Mouse (Mus musculus) liver, embryonic 11.5 days (tissue): Measurements from ENCODE around the gene Xkr8. TPM values are rescaled to one million over a fixed set of nuclear protein-coding genes. Genes with fewer than 3 reads are reported as not detected.
"Not testable (repeated sequence)": the region's sequence is repeated elsewhere in the genome, so short reads cannot be mapped to it uniquely, and the experiment has no call there.

Source experiments
- ATAC-seq: fragments of 200-750 bp; cut with Nextera tagmentation; replicated peaks from 2 replicates; pipeline ENCODE4 v1.8.0; 2017; ENCODE audit warnings: moderate number of reproducible peaks, mild to moderate bottlenecking, moderate TSS enrichment, moderate library complexity; ENCODE audit not compliant: low FRiP score
- DNase-seq: peaks from one replicate; pipeline ENCODE4 v3.0.0-alpha.2; 2017; ENCODE audit warnings: low spot score
- H3K27ac ChIP-seq: fragments of 300-500 bp; sonication (generic); 2 replicates; pipeline ENCODE4 v1.5.1; 2014; ENCODE audit warnings: mild to moderate bottlenecking, low read depth, low read length, control low read depth
- H3K27me3 ChIP-seq: fragments of 300-500 bp; sonication (generic); replicated peaks from 2 replicates; pipeline ENCODE4 v1.6.1; 2014; ENCODE audit warnings: low read length, mixed read lengths; ENCODE audit not compliant: control insufficient read depth, insufficient read depth
- H3K36me3 ChIP-seq: fragments of 300-500 bp; sonication (generic); 2 replicates; pipeline ENCODE4 v1.6.1; 2014; ENCODE audit warnings: mild to moderate bottlenecking, low read length, moderate library complexity, mixed read lengths; ENCODE audit not compliant: control insufficient read depth, insufficient read depth
- H3K4me1 ChIP-seq: fragments of 300-500 bp; sonication (generic); replicated peaks from 2 replicates; pipeline ENCODE4 v1.6.1; 2014; ENCODE audit warnings: low read length, mixed read lengths; ENCODE audit not compliant: control insufficient read depth, insufficient read depth
- H3K4me2 ChIP-seq: fragments of 300-500 bp; sonication (generic); 2 replicates; pipeline ENCODE4 v1.6.1; 2014; ENCODE audit warnings: mild to moderate bottlenecking, control low read depth, moderate library complexity
- H3K4me3 ChIP-seq: fragments of 300-500 bp; sonication (generic); 2 replicates; pipeline ENCODE4 v1.5.1; 2014; ENCODE audit warnings: low read depth, low read length, control low read depth
- H3K9ac ChIP-seq: fragments of 300-500 bp; sonication (generic); 2 replicates; pipeline ENCODE4 v1.6.1; 2014; ENCODE audit warnings: low read depth, low read length, control low read depth
- H3K9me3 ChIP-seq: fragments of 300-500 bp; sonication (generic); 2 replicates; pipeline ENCODE4 v1.6.1; 2016; ENCODE audit warnings: low read length, inconsistent platforms, mixed read lengths; ENCODE audit not compliant: control insufficient read depth
- WGBS: fragments of 180-500 bp; shearing (Covaris S2); extraction: QIAGEN DNeasy Blood & Tissue Kit; methylation state at CpG from one replicate; pipeline ENCODE4 v1.1.7; 2014; 5-methylcytosine and 5-hydroxymethylcytosine counted together
- polyA plus RNA-seq: library from polyadenylated mRNA; unstranded; fragments of >200 nt; fragmentation: Nextera tagmentation; extraction: Ambion mirVana; gene quantifications from 2 replicates; pipeline ENCODE4 v1.2.1, GENCODE M21; 2014

Xkr8 gene
- polyA plus RNA-seq, 1 experiment from 2014 or later = 5.1 TPM

GRCm38 (mm10) chr4:132746911-132747517 lies 14.7 kb upstream of the Xkr8 start:
- peak overlapping the region; percentile 43 for H3K4me2 ChIP-seq
- H3K36me3 ChIP-seq = no peaks in the 10 kb centered on the region
- peaks cover 10% of the 10 kb centered on the region for H3K4me1 ChIP-seq
- H3K9ac ChIP-seq = peak overlapping the region; percentile 45
- ATAC-seq = no peak
- no peak overlapping the region for H3K4me3 ChIP-seq
- DNase-seq = no peak
- 71% methylated on average over 9 of the region's 9 CpGs for whole genome bisulfite sequencing
- H3K9me3 ChIP-seq = no peaks in the 10 kb centered on the region
- no peaks in the 10 kb centered on the region for H3K27me3 ChIP-seq
- peak overlapping the region; percentile 69 for H3K27ac ChIP-seq

GRCm38 (mm10) chr4:132743992-132744911 lies 11.9 kb upstream of the Xkr8 start:
- Histone ChIP-seq H3K36me3 (no peaks in the 10 kb centered on the region), H3K9me3 (no peaks in the 10 kb centered on the region), H3K27me3 (no peaks in the 10 kb centered on the region), H3K4me3 (no peak overlapping the region), H3K9ac (no peak overlapping the region), H3K4me1 (peaks cover 10% of the 10 kb centered on the region), H3K27ac (no peak overlapping the region), H3K4me2 (no peak overlapping the region)
- ATAC-seq (peak; percentile 47; the same call in 1 of the 2 replicates), DNase-seq (no peak)
- WGBS = 60% methylated on average over 11 of the region's 11 CpGs

GRCm38 (mm10) chr4:132741491-132741890 lies 9.1 kb upstream of the Xkr8 start:
- DNase-seq (no peak), ATAC-seq (no peak)
- H3K9me3 ChIP-seq = no peaks in the 10 kb centered on the region
- WGBS = 81% methylated on average over 7 of the region's 7 CpGs
- H3K27me3 ChIP-seq = no peaks in the 10 kb centered on the region
- H3K4me3 ChIP-seq = no peak overlapping the region
- H3K27ac ChIP-seq = no peak overlapping the region
- no peaks in the 10 kb centered on the region for H3K36me3 ChIP-seq
- H3K4me1 ChIP-seq = peaks cover 3% of the 10 kb centered on the region
- H3K4me2 ChIP-seq = no peak overlapping the region
- no peak overlapping the region for H3K9ac ChIP-seq

- H3K9ac ChIP-seq, H3K27ac ChIP-seq, H3K4me2 ChIP-seq, H3K36me3 ChIP-seq, DNase-seq, ATAC-seq, H3K4me3 ChIP-seq, H3K4me1 ChIP-seq, H3K27me3 ChIP-seq, H3K9me3 ChIP-seq: not testable (repeated sequence)
- 84% methylated on average over 9 of the region's 9 CpGs for WGBS
Observed at GRCm38 (mm10) chr4:132737154-132737553, 4.8 kb upstream of the Xkr8 start.

GRCm38 (mm10) chr4:132735894-132736293 lies 3.5 kb upstream of the Xkr8 start:
- Histone ChIP-seq H3K4me1 (peaks cover 13% of the 10 kb centered on the region), H3K9me3 (no peaks in the 10 kb centered on the region), H3K9ac (no peak overlapping the region), H3K27me3 (no peaks in the 10 kb centered on the region), H3K4me2 (no peak overlapping the region), H3K36me3 (no peaks in the 10 kb centered on the region), H3K4me3 (no peak overlapping the region), H3K27ac (no peak overlapping the region)
- DNase-seq = no peak
- no peak for ATAC-seq
- WGBS = 55% methylated on average over 3 of the region's 3 CpGs

- no peak overlapping the region for H3K9ac ChIP-seq
- no peaks in the 10 kb centered on the region for H3K36me3 ChIP-seq
- H3K4me2 ChIP-seq = no peak overlapping the region
- WGBS = 81% methylated on average over 2 of the region's 2 CpGs
- no peaks in the 10 kb centered on the region for H3K9me3 ChIP-seq
- H3K4me1 ChIP-seq = peaks cover 13% of the 10 kb centered on the region
- no peak overlapping the region for H3K27ac ChIP-seq
- ATAC-seq = no peak
- H3K27me3 ChIP-seq = no peaks in the 10 kb centered on the region
- H3K4me3 ChIP-seq = no peak overlapping the region
- no peak for DNase-seq
Observed at GRCm38 (mm10) chr4:132735389-132735788, 3.0 kb upstream of the Xkr8 start.

GRCm38 (mm10) chr4:132734766-132735165 lies 2.4 kb upstream of the Xkr8 start:
- Histone ChIP-seq H3K27ac (no peak overlapping the region), H3K9me3 (no peaks in the 10 kb centered on the region), H3K4me2 (no peak overlapping the region), H3K9ac (no peak overlapping the region), H3K4me1 (peaks cover 13% of the 10 kb centered on the region), H3K4me3 (no peak overlapping the region), H3K36me3 (no peaks in the 10 kb centered on the region), H3K27me3 (no peaks in the 10 kb centered on the region)
- DNase-seq (no peak), ATAC-seq (no peak)
- 94% methylated on average over 2 of the region's 2 CpGs for WGBS

- 89% methylated on average over 25 of the region's 25 CpGs for WGBS
- ATAC-seq (no peak), DNase-seq (no peak)
- no peaks in the 10 kb centered on the region for H3K9me3 ChIP-seq
- H3K4me2 ChIP-seq = no peak overlapping the region
- H3K4me1 ChIP-seq = peaks cover 13% of the 10 kb centered on the region
- H3K9ac ChIP-seq = no peak overlapping the region; the same call in 1 of the 2 replicates
- no peak overlapping the region for H3K4me3 ChIP-seq
- H3K27me3 ChIP-seq = no peaks in the 10 kb centered on the region
- no peak overlapping the region; the same call in 1 of the 2 replicates for H3K27ac ChIP-seq
- no peaks in the 10 kb centered on the region for H3K36me3 ChIP-seq
Observed at GRCm38 (mm10) chr4:132733071-132733770, 875 bp upstream of the Xkr8 start.
